Mouse (Mus musculus): ENCODE measurements around the gene Mylpf. TPM values are rescaled to one million over a fixed set of nuclear protein-coding genes. Genes with fewer than 3 reads are reported as not detected.
A peak's percentile ranks its signal among the peaks of the same experiment; 100 is the strongest.
"Not testable (repeated sequence)": the region's sequence is repeated elsewhere in the genome, so short reads cannot be mapped to it uniquely, and the experiment has no call there.

Gene Mylpf
- total RNA-seq, 2 experiments from 2014 or later = 1.1 TPM; not detected in 1

DNA sequence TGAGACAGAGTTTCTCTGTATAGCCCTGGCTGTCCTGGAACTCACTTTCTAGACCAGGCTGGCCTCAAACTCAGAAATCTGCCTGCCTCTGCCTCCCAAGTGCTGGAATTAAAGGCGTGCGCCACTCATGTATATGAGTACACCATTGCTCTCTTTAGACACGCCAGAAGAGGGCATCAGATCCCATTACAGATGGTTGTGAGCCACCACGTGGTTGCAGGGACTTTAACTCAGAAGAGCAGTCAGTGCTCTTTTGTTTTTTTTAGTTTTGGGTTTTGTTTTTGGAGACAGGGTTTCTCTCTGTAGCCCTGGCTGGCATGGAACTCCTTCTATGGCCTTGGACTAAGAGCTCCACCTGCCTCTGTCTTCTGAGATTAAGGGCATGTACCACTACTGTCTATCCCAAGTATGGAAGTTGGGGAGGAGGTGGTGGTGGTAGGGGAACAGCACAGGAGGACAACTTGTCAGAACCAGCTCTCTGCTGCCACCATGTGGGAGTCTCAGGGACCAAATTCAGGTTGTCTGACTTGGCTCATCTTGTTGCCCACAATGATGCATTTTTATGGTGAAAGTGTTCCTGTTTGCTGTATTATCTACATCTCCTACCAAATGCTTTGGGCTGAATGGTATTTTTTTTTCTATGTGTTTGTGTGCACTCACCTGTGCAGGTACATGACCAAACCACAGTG is 20.1 kb downstream of the Mylpf start:
- DNase-seq = peak; percentile 71 to 77

DNA sequence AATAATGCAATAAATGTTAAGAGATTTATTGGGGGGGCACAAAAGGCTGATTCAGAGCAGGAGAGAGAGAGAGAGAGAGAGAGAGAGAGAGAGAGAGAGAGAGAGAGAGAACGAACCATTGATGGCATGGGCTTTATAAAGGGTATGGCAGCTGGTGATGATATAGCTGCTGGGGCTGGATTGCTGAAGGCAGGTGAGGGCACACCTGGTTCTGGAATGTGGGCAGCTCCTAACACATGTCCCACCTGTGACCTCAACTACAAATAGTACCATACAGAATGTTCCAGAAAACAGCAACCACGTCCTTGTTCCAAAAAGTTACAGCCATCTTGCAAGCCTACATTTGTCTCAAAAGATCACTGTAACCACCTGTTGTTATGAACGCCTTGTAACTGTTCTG is 22.7 kb downstream of the Mylpf start:
- DNase-seq = no peak

DNA sequence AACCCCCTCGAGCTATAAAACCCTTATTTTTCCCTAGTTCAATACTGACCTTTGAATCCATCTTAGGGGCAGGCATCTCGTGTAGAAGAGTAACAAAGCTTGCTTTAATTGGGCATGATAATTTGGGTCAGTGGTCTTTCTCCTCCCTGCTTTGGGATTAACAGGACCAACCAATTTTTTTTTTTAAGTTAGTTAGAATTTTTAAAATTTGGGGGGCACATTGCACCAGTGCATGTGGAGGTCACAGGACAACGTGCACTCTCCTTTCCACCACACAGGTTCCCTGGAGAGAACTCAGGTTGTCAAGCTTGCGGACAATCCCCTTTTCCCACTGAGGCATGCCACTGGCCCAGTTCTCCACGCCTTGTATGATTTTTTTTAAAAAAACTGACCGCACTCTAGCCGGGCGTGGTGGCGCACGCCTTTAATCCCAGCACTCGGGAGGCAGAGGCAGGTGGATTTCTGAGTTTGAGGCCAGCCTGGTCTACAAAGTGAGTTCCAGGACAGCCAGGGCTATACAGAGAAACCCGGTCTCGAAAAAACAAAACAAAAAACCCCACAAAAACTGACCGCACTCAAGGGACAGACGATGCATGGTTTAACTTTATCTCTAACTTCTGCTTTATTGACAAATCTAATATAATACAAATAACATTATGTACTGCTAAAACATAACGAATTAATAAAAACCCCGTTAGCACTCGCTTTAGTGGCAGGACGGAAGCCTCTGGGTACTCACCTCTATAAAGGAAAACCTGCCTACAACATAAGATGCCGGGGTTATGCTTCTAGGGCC is 23.3 kb downstream of the Mylpf start:
- DNase-seq = no peak

DNA sequence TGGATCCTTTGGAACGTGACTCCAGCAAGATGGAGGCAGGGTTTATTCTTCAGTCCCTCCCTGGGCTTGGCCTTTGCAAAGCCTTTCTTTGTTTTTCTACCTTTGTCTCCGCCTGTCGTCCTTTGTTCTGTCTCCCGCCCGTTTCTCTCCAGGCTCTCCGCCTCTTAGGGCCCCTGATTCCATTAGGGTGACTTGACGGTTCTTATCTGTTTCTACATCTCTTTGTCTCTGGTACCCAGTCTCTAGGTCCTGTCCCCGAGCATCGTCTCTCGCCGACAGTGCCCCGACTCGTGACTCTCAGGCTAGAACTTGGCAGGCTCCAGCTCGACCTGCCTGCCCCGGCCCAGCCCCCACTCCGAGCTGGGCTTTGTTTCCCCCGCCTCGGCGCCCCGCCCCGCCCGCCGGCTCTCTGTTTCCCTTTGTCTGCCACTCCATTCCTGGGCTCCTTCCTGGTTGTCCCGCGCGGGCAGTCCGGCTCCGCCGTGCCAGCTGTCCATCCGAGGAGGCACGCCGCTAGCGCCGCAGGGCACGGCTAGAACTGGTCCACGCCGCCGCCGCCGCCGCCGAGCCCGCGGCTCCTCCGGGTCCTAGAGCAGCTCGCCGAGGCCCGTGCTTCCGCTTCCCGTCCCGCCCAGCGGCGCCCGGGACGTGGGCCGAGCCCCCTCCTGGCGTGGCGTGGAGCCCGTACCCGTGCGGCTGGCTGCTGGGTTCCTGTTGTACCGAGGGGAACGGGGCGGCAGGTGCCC is 24.1 kb downstream of the Mylpf start, which contains the start of the genes Zfp553 and Sept1:
Zfp553 (plus strand) TSS at position 440 of the 746 bp plus-strand sequence.
Sept1 (minus strand) TSS at position 509 of the 746 bp plus-strand sequence.
- DNase-seq = peak; percentile 86

DNA sequence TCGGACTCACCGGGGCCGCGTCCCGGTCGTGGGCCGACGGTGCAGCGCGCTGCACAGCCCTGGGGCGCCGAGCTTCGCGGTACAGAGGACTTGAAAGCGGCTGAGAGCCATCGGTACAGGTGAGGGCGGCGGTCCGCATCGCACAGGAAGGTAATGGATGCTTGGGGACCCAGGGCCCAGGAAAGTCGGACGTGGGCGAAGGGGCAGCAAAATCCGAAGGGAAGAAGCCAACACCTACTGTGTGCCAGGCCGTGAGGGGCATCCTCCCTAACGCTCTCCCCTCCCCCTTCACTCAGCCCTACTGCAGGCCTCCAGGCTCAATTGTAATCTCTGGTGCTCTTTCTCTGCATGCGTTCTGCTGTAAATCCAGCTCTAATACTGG is 24.7 kb downstream of the Mylpf start:
- DNase-seq = no peak

DNA sequence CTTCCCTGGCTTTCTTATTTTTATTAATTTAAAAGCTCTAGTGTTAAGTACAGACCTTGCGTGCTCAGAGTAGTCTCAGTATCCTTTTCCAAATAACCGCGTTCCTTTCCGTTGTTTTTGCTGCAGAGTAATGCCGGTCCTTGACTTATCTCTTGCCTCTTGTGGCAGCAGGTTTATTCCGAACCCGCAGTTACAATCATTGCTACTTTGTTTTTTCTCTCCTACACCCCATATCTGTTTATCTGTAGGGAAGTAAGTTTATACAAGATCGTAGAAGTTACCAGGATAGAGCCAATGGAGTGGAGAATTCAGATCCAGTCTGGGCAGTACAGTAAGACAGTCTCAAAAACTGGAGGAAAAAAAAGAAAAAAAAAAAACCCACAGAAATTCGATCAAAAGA is 25.1 kb downstream of the Mylpf start:
- no peak for DNase-seq

DNA sequence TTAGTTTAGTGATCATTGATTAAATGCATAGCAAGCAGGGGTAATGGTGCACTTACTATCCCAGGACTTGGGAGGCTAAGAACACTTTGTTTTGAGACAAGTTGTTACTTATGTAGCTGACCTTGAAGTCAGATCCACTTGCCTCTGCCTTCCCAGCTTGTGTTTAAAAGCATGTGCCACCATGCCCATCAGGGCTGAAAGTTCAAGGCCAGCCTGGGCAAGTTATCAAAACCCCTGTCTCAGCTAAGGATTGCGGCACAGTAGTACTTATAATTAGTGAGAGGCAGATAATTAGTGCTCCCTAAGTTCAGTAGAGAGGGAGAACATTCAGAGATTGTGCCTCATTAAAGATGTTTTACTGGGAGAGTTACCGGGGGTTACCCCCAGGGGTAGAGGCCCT is 26.1 kb downstream of the Mylpf start:
- no peak for DNase-seq

DNA sequence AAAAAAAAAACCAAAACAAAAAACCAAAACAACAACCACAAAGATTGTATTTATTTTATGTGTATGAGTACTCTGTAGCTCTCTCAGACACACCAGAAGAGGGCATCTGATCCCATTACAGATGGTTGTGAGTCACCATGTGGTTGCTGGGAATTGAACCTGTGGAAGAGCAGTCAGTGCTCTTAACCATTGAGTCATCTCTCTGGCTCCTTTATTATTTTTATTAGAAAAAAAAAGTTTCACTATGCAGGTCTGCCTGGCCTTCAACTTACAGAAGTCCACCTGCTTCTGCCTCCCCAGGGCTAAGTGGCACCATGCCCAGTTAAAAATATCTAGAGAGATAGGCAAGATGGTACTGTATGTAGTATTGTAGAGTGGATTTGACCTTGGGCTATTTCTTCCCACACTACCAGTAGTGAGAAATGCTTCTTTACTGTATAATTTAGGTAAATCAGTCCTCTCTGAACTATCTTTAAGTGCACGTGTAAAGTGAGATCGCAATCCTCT is 34.7 kb downstream of the Mylpf start:
- DNase-seq = no peak

DNA sequence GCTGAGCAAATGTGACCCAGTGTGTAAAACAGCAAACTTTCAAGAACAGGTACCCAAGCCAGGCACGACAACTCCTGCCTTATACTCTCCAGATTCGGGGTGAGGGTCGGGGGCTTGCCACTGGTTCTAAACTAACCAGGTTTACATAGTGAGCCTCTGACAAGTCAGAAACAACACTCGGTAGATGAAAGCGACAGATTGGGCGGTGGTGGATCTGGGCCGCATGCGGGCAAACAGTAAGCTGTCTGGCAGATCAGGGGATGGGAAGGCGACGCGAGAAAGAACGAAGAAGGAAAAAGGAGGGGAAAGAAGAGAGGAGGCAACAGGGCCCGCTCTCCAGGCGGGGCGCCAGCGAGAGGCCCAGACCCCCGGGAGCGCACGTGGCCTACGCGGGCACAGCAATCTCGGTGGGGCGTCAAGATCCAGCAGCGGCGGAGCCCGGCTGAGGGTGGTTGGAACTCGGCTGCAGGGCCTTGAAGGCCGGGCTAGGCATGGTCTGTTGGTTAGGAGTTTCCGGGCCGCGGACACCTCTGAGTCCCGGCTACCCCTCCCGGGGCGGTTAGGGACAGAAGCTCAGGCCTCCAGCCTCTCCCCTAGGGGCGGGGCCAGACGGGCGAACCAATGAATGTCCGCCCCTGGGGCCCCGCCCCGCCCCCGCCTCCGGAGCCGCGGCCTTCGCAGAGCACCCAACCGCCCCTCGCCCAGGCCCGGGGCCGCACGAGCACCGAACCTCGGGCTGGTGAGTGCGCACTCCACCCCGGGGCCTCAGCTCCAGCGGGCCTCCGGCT is 35.4 kb downstream of the Mylpf start, which contains the start of gene Zfp771:
Zfp771 (plus strand) TSS at position 405 of the 788 bp plus-strand sequence.
- peak; percentile 92 for DNase-seq

DNA sequence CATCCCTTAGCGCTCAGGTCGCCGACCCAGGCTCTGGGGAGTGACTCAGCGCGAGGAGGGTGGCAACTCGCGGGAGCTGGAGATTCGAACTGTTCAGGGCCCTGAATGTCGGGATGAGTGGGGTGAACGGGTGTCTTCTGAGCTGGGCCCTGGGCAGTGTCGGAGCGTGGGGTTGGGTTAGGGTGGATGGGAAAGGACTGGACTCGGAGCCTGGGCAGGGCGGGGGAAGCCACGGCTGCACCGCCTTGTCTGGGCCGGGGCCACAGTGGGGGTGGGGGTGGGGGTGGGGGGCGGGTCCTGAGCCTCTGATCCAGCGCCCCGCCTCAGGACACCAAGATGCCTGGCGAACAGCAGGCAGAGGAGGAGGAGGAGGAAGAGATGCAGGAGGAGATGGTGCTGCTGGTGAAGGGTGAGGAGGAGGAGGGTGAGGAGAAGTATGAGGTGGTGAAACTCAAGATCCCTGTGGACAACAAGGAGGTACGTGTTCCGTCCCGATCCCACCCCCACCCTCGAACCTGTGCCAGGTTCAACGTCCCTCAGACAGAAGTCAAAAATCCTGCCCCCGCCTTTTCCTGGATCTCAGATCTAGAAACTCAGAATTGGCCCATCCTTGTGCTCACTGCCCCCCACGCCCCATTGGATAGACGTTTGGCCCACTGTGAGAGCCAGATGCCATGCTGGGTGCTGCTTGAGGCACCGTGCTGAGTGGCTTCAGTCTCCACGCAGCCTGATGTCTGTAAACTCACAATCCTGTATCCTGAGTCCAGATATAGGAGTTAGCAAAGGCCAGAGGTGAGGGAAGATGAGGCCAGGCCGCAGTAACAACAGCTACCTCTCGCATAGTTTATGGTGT is 36.2 kb downstream of the Mylpf start:
- no peak for DNase-seq

DNA sequence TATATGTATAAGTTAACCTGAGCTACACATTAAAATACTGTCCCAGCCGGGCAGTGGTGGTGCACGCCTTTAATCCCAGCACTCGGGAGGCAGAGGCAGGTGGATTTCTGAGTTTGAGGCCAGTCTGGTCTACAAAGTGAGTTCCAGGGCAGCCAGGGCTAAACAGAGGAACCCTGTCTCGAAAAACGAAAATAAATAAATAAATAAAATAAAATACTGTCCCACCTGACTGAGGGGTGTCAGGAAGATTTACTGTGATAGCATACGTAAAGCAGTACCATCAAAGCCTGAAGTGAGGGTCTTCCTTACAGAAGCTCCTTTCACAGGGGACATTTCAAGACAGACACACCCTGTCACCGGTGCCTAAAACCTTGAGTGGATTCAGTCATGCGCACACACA is 41.8 kb downstream of the Mylpf start:
- not testable (repeated sequence) for DNase-seq

DNA sequence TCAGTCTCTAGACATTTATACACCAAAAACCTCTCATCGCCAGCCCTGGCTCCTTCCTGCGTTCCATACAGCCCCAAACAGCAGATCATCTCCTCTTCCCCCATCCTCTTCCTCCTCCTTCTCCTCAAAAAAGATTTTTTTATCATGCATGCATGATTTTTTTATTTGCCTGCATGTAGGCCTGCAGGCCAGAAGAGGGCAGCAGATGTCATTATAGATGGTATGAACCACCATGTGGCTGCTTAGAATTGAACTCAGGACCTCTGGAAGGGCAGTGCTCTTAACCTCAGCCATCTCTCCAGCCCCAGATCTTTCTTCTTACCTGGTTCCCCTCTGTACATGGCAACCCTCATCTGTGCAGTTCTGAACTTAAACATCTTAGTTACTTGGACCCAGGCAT is 43.7 kb downstream of the Mylpf start:
- no peak for DNase-seq

DNA sequence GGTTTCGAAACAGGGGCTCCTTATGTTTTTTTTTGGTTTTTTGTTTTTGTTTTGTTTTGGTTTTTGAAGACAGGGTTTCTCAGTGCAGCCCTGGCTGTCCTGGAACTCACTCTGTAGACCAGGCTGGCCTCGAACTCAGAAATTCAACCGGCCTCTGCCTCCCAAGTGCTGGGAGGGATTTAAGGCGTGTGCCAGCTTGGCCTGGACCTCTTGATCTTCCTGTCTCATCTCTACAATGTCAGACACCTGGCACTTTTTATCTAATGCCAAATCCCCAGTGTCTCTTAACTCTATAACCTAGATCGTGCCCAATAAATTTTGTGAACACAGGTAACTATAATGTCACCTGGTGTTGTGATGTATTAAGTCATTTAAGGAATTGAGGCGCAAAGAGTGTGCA is 44.7 kb downstream of the Mylpf start:
- no peak for DNase-seq

DNA sequence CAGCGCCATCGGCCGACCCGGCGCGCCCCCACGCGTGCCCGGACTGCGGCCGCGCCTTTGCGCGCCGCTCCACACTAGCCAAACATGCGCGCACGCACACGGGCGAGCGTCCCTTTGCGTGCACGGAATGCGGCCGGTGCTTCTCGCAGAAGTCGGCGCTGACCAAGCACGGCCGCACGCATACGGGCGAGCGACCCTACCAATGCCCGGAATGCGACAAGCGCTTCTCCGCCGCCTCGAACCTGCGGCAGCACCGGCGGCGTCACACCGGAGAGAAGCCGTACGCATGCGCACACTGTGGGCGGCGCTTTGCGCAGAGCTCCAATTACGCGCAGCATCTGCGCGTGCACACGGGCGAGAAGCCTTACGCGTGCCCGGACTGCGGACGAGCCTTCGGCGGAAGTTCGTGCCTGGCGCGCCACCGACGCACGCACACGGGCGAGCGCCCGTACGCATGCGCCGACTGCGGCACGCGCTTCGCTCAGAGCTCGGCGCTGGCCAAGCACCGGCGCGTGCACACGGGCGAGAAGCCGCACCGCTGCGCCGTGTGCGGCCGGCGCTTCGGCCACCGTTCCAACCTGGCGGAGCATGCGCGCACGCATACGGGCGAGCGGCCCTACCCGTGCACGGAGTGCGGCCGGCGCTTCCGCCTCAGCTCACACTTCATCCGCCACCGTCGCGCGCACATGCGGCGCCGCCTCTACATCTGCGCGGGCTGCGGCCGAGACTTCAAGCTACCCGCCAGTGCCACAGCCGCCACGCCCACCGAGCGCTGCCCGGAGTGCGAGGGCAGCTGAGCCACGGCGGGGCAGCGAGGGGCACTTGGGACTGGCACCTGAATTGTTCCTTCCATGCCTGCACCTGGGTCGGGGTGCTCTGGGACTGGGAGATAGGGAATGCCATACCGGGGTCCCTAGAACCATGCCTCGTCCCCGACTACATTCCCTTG is 45.4 kb downstream of the Mylpf start:
- peak; percentile 95 for DNase-seq

DNA sequence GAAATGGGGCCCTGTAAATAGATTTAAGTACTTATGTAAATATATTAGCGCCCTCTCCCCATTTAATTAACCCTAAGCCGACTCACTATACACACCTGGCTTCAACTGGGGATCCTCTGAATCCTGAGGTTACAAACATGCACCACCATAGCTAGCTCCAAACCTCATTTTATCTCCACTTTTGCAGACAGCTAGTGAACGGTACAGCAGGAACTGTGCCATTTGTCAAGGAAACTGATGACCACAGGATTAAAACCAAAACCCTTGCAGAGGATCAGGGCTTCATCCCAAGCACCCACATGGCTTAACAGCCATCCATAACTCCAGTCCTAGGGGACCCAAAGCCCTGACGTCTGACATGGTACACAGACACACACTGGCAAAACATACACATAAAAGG is 46.3 kb downstream of the Mylpf start:
- DNase-seq = no peak

DNA sequence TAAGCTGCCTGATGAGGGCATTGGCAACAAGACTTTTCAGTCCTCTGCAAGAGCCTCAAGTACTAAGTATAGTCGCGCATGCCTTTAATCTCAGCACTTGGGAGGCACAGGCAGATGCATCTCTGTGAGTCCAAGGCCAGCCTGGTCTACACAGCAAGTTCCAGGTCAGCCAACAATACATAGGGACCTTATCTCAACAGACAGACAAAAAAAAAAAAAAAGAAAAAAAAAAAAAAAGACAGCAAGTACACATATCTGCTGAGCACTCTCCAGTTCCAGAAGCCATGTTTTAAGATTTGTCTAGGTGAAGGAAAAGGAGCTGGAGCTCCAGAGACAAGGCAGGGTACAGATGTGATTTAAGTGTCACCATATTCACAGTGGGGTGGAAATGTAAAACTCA is 47.3 kb downstream of the Mylpf start:
- no peak for DNase-seq

DNA sequence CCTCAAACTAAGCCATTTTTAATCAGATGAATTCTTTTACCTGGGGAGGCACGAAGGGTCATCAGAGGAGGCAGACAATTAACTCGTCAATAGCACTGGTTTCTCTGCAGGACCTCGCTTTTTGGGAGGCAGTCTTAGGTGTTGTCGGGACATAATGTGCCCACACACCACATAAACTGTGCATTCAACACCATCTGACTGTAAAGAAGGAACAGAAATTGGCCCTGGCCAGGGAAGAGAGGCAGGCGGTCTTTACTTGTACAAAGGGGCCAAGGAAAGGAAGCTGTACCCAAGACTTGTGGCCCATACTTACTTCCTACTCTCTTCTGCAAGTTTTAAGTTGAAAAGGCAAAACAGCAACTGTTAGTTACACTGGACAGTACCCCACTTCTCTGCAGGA is 47.8 kb downstream of the Mylpf start:
- no peak for DNase-seq

DNA sequence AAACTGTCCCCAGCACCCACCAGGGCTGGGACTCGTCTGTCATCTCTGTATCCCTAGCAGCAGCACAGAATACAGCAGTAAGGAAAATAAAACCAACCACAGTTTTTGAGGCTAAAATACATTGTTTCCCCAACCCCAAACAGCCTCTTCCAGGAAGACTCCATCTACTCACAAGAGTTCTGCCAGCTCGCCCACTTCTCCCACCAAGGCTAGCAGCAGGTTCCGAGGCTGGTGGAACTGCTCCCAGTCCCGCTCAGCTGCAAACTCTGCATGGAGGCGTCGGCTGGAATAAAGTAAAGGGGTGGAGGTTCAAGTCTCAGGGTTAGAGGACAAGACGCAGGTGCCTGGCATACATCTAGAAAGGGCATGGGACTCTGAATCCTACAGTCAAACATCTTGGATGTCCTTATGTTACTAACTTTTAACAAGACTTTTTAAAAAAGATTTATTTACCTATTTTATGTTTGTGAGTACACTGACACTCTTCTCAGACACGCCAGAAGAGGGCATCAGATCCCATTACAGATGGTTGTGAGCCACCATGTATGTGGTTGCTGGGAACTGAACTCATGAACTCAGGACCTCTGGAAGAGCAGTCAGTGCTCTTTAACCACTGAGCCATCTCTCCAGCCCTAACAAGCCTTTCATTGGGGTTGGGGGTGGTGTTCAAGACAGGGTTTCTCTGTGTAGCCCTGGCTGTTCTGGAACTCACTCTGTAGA is 50.7 kb downstream of the Mylpf start:
- no peak for DNase-seq
